ENCODE assay signal across 8 mouse cellular contexts in genomic region chr11:120549168-120549945, GRCm38 (mm10). TPM values are rescaled to one million over a fixed set of nuclear protein-coding genes. Genes with fewer than 3 reads are reported as not detected.
A peak's percentile ranks its signal among the peaks of the same experiment; 100 is the strongest.
DNase-seq lines count a peak whose midpoint lies in the region; ATAC-seq lines count a peak whose summit lies in the region.

Gene Mcrip1, minus strand, starts transcription at chr11:120549727.

- H3K4me3 ChIP-seq in embryonic facial prominence, embryonic 12.5 days, result peak within 1 kb of the TSS; percentile 99
- peak within 1 kb of the TSS; percentile 91 for H3K4me3 ChIP-seq in limb, embryonic 10.5 days
- peak within 1 kb of the TSS; percentile 86 for H3K4me3 ChIP-seq in midbrain, embryonic 12.5 days

- H3K9ac ChIP-seq in embryonic facial prominence, embryonic 12.5 days, result peak within 1 kb of the TSS; percentile 98
- peak within 1 kb of the TSS; percentile 97 for H3K9ac ChIP-seq in midbrain, embryonic 12.5 days (replicated peaks)

- peaks cover 23% of the 10 kb centered on the region for H3K4me1 ChIP-seq in embryonic facial prominence, embryonic 12.5 days
- H3K4me1 ChIP-seq in limb, embryonic 10.5 days, result peaks cover 33% of the 10 kb centered on the region
- peaks cover 22% of the 10 kb centered on the region for H3K4me1 ChIP-seq in midbrain, embryonic 12.5 days

- peaks cover 6% of the 10 kb centered on the region for H3K36me3 ChIP-seq in embryonic facial prominence, embryonic 12.5 days
- peaks cover 33% of the 10 kb centered on the region for H3K36me3 ChIP-seq in limb, embryonic 10.5 days
- peaks cover 18% of the 10 kb centered on the region for H3K36me3 ChIP-seq in midbrain, embryonic 12.5 days

- H3K27me3 ChIP-seq in embryonic facial prominence, embryonic 12.5 days, result no peaks in the 10 kb centered on the region
- H3K27me3 ChIP-seq in limb, embryonic 10.5 days (ENCODE audit: low read depth, poor library complexity, severe bottlenecking), result no peaks in the 10 kb centered on the region
- no peaks in the 10 kb centered on the region for H3K27me3 ChIP-seq in midbrain, embryonic 12.5 days

- H3K27ac ChIP-seq in embryonic facial prominence, embryonic 12.5 days, result peak within 1 kb of the TSS; percentile 90
- H3K27ac ChIP-seq in limb, embryonic 10.5 days, result peak within 1 kb of the TSS; percentile 97
- peak within 1 kb of the TSS; percentile 85 for H3K27ac ChIP-seq in midbrain, embryonic 12.5 days (replicated peaks)

- WGBS in embryonic facial prominence, embryonic 12.5 days, result under 1% methylated on average over 79 of the region's 87 CpGs
- WGBS in limb, embryonic 10.5 days, result 2% methylated on average over 79 of the region's 87 CpGs
- under 1% methylated on average over 83 of the region's 87 CpGs for WGBS in midbrain, embryonic 12.5 days

- peak; percentile 88 for DNase-seq in 3134 (ENCODE audit: extremely low read depth, insufficient read length, low spot score)
- peak; percentile 97 to 98 for DNase-seq in adrenal gland, postnatal 36 days
- peak; percentile 99 for DNase-seq in heart, adult 11 months
- peak; percentile 96 for DNase-seq in kidney, adult 18-20 months
- DNase-seq in limb, embryonic 10.5 days (ENCODE audit: low spot score), result peak; percentile 96
- DNase-seq in skeletal muscle tissue, adult 2 months (ENCODE audit: low read depth, low spot score), result peak; percentile 91

- peak; percentile 73; the same call in 1 of the 2 replicates for ATAC-seq in embryonic facial prominence, embryonic 12.5 days (ENCODE audit: insufficient number of reproducible peaks, insufficient read depth, low FRiP score, low TSS enrichment)
- ATAC-seq in midbrain, embryonic 12.5 days (ENCODE audit: low FRiP score, low read depth), result peak; percentile 94

- no peaks in the 10 kb centered on the region for H3K9me3 ChIP-seq in embryonic facial prominence, embryonic 12.5 days
- no peaks in the 10 kb centered on the region for H3K9me3 ChIP-seq in limb, embryonic 10.5 days (replicated peaks)
- no peaks in the 10 kb centered on the region for H3K9me3 ChIP-seq in midbrain, embryonic 12.5 days

- H3K4me2 ChIP-seq in embryonic facial prominence, embryonic 12.5 days (replicated peaks), result peak within 1 kb of the TSS; percentile 92
- peak within 1 kb of the TSS; percentile 91 for H3K4me2 ChIP-seq in midbrain, embryonic 12.5 days (replicated peaks)

RNA-seq across cellular contexts. Expression of gene Mcrip1, which starts in this region (rescaled TPM):
- 10 to 100 TPM; 58.0 to 73.4 TPM for total RNA-seq in adrenal gland, postnatal 36 days (2021)
- polyA plus RNA-seq in embryonic facial prominence, embryonic 12.5 days (2016; fragmentation: Nextera tagmentation; extraction: Ambion mirVana), result 234 and 242 TPM in 2 replicates
- polyA plus RNA-seq in limb, embryonic 10.5 days (2016; fragmentation: Nextera tagmentation; extraction: Ambion mirVana), result 223 and 235 TPM in 2 replicates
- 212 and 232 TPM in 2 replicates for polyA plus RNA-seq in midbrain, embryonic 12.5 days (2016; fragmentation: Nextera tagmentation; extraction: Ambion mirVana)

Comparison
In these comparisons a context has a peak if more than half of its experiments do, and no peak if none do; other contexts are left out.
1. Peak in every context shown above with its lines: DNase-seq, ATAC-seq, H3K4me3 ChIP-seq and H3K27ac ChIP-seq.